Mouse (Mus musculus): ENCODE results near the gene Wfikkn2.

The Wfikkn2 gene

DNA sequence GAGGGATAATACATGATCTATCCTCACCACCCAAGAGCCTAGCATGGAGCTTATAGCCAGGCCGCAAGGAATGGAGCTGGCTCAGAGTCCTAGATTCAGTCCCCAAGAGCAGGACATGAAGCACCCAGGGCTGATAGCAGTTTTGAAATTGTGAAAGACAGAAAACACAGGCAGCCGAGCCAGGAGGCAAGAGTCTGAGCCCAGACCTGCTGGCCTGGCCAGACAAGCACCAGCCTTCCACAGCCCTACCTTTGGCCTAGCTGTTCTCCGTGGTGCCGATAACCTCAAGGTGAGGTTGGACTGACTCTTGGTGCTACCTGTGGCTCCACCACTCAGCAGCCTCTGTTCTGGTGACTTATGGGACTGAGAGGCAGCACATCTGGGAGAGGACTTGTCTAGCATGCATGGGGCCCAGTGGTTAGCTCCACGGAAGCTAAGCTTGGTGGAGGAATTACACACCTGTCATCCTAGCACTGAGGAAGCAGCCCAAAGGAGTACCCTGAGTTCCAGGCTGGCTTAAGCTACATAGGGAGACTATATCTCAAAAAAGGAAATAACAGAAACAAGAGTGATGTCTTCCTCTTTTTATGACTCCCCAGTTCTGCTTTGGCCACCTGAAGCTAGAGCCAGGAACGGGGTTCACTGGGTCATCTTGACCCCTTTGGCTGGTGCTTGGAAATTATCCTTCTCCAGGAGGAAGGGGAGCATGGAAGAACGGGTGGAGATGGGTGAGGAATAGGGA lies 47.2 kb downstream of the Wfikkn2 start:
- in situ Hi-C loops (cut with MseI, MboI), result no loop called here

DNA sequence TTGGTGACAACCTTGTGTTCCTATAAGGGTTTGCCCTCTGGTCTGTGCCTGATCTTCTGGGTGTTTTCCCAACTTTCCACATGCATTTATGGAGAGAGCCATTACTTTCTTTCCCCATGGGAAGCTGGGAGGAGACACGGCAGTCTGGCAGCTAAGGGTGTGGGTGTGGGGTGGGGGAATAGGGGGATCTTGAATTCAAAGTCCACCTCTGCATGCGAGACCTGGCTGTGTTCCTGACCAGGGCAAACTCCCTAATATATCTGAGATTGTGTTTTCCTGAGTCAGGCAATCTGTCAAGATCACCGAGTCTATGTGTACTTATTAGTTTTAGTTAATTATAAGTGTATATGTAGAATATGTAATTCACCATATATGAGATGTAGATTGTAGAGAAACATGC lies 49.5 kb downstream of the Wfikkn2 start:
- in situ Hi-C loops (cut with MseI, MboI), result no loop called here

DNA sequence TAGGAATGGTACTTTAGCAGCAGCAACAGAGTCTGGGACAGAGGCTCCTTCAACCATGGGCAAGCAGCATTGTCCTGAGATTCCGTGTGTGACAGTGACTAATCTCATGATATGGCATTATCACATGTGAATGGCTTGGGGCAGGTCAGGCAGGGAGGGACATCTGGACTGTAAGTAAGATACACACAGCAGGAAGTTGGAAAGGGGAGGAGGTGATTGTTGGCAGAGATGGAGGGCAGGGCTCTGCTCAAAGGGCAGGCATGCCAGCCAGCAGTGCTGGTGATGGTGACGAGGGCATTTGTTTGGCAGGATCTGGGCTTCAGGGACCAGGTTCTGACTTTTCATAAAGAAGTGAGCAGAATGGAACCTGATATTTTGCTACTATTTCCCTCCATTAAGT lies 52.7 kb downstream of the Wfikkn2 start:
- in situ Hi-C loops (cut with MseI, MboI), result no loop called here

DNA sequence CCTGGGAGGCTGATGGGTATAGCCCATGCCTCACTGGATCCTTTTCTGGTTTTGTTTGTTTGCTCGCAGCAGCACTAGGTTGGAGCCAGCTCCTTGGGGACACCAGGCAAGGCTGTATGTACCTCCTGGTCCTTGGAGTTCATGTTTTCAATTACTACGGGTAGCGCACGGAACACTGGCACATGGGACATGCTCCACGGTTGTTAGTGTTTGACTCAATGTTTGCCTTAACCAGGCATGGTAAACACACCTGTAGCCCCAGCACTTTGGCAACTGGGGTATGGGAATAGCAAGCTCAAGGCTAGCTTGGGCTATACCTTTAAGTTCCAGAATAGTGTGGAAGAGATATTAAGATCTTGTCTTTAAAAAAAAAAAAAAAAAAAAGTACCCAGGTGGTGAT lies 55.1 kb downstream of the Wfikkn2 start:
- in situ Hi-C loops (cut with MseI, MboI), result no loop called here

DNA sequence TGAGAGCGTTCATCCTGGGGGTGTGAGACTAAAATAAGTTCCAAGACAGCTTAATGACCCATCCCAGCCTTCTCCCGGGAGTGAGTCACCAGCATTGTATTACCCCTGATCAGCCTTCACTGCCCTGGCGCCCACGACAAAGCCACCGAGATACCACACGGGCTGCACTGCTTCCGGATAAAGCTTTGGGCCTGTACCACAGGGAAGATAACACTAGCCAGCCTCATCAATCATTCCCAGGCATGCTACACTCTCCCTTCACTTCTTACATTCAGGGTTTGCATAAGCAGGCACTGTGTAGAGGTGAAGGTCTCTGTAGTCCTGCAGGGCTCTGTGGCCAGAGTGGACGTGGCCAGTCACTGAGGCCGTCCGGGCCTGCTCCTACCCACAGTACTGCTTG lies 56.2 kb downstream of the Wfikkn2 start:
- in situ Hi-C loops (cut with MseI, MboI), result no loop called here
